Mouse (Mus musculus): ENCODE measurements at regions not wholly inside any gene's neighbourhood (a gene's known extent, or its start where the extent isn't known, plus 50 kb on each side); places are given as distances from the start of the nearest gene placed in this dataset.

- Histone ChIP-seq H3K36me3 (ENCODE audit: control insufficient read depth, insufficient read depth, low read length) (no peaks in the 10 kb centered on the region), H3K27ac (ENCODE audit: low read depth, low read length) (no peak overlapping the region), H3K9me3 (replicated peaks; ENCODE audit: control insufficient read depth, low read length) (no peaks in the 10 kb centered on the region), H3K27me3 (replicated peaks; ENCODE audit: control insufficient read depth, insufficient read depth, low read length) (no peaks in the 10 kb centered on the region), H3K4me3 (ENCODE audit: low read depth, low read length) (no peak overlapping the region), H3K9ac (ENCODE audit: low read length) (no peak overlapping the region), H3K4me2 (ENCODE audit: low read length) (no peak overlapping the region), H3K4me1 (ENCODE audit: control insufficient read depth, insufficient read depth, low read length) (no peaks in the 10 kb centered on the region)
- DNase-seq (ENCODE audit: low spot score) = no peak
- WGBS = 97% methylated on average over 6 of the region's 6 CpGs
- ATAC-seq = no peak
Observed at GRCm38 (mm10) chr17:44364494-44364893, 176.1 kb downstream of the Clic5 start.

GRCm38 (mm10) chr17:44366438-44366837 is 178.1 kb downstream of the Clic5 start:
- Histone ChIP-seq H3K4me1 (ENCODE audit: control insufficient read depth, insufficient read depth, low read length) (no peaks in the 10 kb centered on the region), H3K27me3 (replicated peaks; ENCODE audit: control insufficient read depth, insufficient read depth, low read length) (no peaks in the 10 kb centered on the region), H3K27ac (ENCODE audit: low read depth, low read length) (no peak overlapping the region), H3K36me3 (ENCODE audit: control insufficient read depth, insufficient read depth, low read length) (no peaks in the 10 kb centered on the region), H3K4me3 (ENCODE audit: low read depth, low read length) (no peak overlapping the region), H3K4me2 (ENCODE audit: low read length) (no peak overlapping the region), H3K9ac (ENCODE audit: low read length) (no peak overlapping the region), H3K9me3 (replicated peaks; ENCODE audit: control insufficient read depth, low read length) (no peaks in the 10 kb centered on the region)
- DNase-seq (ENCODE audit: low spot score) (no peak), ATAC-seq (no peak)
- 78% methylated on average over 8 of the region's 8 CpGs for WGBS

- H3K9ac ChIP-seq (ENCODE audit: low read length) = no peak overlapping the region
- ATAC-seq = no peak
- no peaks in the 10 kb centered on the region for H3K36me3 ChIP-seq (ENCODE audit: control insufficient read depth, insufficient read depth, low read length)
- no peak overlapping the region for H3K4me2 ChIP-seq (ENCODE audit: low read length)
- no peak overlapping the region for H3K27ac ChIP-seq (ENCODE audit: low read depth, low read length)
- H3K4me1 ChIP-seq (ENCODE audit: control insufficient read depth, insufficient read depth, low read length) = no peaks in the 10 kb centered on the region
- no peak overlapping the region for H3K4me3 ChIP-seq (ENCODE audit: low read depth, low read length)
- WGBS = 52% methylated on average over 5 of the region's 5 CpGs
- no peak for DNase-seq (ENCODE audit: low spot score)
- H3K9me3 ChIP-seq (replicated peaks; ENCODE audit: control insufficient read depth, low read length) = no peaks in the 10 kb centered on the region
- H3K27me3 ChIP-seq (replicated peaks; ENCODE audit: control insufficient read depth, insufficient read depth, low read length) = no peaks in the 10 kb centered on the region
Observed at GRCm38 (mm10) chr17:44367561-44367960, 179.2 kb downstream of the Clic5 start.

GRCm38 (mm10) chr17:44370966-44371465 is 182.6 kb downstream of the Clic5 start:
- H3K9ac ChIP-seq (ENCODE audit: low read length) = no peak overlapping the region
- no peak overlapping the region for H3K4me2 ChIP-seq (ENCODE audit: low read length)
- DNase-seq (ENCODE audit: low spot score) = no peak
- no peaks in the 10 kb centered on the region for H3K4me1 ChIP-seq (ENCODE audit: control insufficient read depth, insufficient read depth, low read length)
- no peak overlapping the region for H3K4me3 ChIP-seq (ENCODE audit: low read depth, low read length)
- no peak for ATAC-seq
- H3K9me3 ChIP-seq (replicated peaks; ENCODE audit: control insufficient read depth, low read length) = no peaks in the 10 kb centered on the region
- no peaks in the 10 kb centered on the region for H3K27me3 ChIP-seq (replicated peaks; ENCODE audit: control insufficient read depth, insufficient read depth, low read length)
- H3K27ac ChIP-seq (ENCODE audit: low read depth, low read length) = no peak overlapping the region
- WGBS = 94% methylated on average over 3 of the region's 3 CpGs
- H3K36me3 ChIP-seq (ENCODE audit: control insufficient read depth, insufficient read depth, low read length) = no peaks in the 10 kb centered on the region

GRCm38 (mm10) chr17:44371620-44372019 is 183.2 kb downstream of the Clic5 start:
- H3K4me2 ChIP-seq (ENCODE audit: low read length) = no peak overlapping the region
- H3K9me3 ChIP-seq (replicated peaks; ENCODE audit: control insufficient read depth, low read length) = no peaks in the 10 kb centered on the region
- H3K36me3 ChIP-seq (ENCODE audit: control insufficient read depth, insufficient read depth, low read length) = no peaks in the 10 kb centered on the region
- H3K4me3 ChIP-seq (ENCODE audit: low read depth, low read length) = no peak overlapping the region
- ATAC-seq (no peak), DNase-seq (ENCODE audit: low spot score) (no peak)
- H3K9ac ChIP-seq (ENCODE audit: low read length) = no peak overlapping the region
- WGBS = 55% methylated on average over 3 of the region's 3 CpGs
- H3K27me3 ChIP-seq (replicated peaks; ENCODE audit: control insufficient read depth, insufficient read depth, low read length) = no peaks in the 10 kb centered on the region
- no peaks in the 10 kb centered on the region for H3K4me1 ChIP-seq (ENCODE audit: control insufficient read depth, insufficient read depth, low read length)
- no peak overlapping the region for H3K27ac ChIP-seq (ENCODE audit: low read depth, low read length)

GRCm38 (mm10) chr17:44373744-44374456 is 185.5 kb downstream of the Clic5 start:
- Histone ChIP-seq H3K4me3 (ENCODE audit: low read depth, low read length) (no peak overlapping the region), H3K27me3 (replicated peaks; ENCODE audit: control insufficient read depth, insufficient read depth, low read length) (no peaks in the 10 kb centered on the region), H3K9ac (ENCODE audit: low read length) (no peak overlapping the region), H3K4me1 (ENCODE audit: control insufficient read depth, insufficient read depth, low read length) (no peaks in the 10 kb centered on the region), H3K27ac (ENCODE audit: low read depth, low read length) (no peak overlapping the region), H3K4me2 (ENCODE audit: low read length) (no peak overlapping the region), H3K9me3 (replicated peaks; ENCODE audit: control insufficient read depth, low read length) (no peaks in the 10 kb centered on the region), H3K36me3 (ENCODE audit: control insufficient read depth, insufficient read depth, low read length) (no peaks in the 10 kb centered on the region)
- 77% methylated on average over 8 of the region's 8 CpGs for WGBS
- ATAC-seq = no peak
- DNase-seq (ENCODE audit: low spot score) = peak; percentile 34

GRCm38 (mm10) chr17:44378391-44378790 is 190.0 kb downstream of the Clic5 start:
- no peak overlapping the region for H3K4me2 ChIP-seq (ENCODE audit: low read length)
- ATAC-seq (no peak), DNase-seq (ENCODE audit: low spot score) (peak; percentile 7)
- no peaks in the 10 kb centered on the region for H3K4me1 ChIP-seq (ENCODE audit: control insufficient read depth, insufficient read depth, low read length)
- H3K9ac ChIP-seq (ENCODE audit: low read length) = no peak overlapping the region
- no peak overlapping the region for H3K4me3 ChIP-seq (ENCODE audit: low read depth, low read length)
- H3K9me3 ChIP-seq (replicated peaks; ENCODE audit: control insufficient read depth, low read length) = no peaks in the 10 kb centered on the region
- no peaks in the 10 kb centered on the region for H3K27me3 ChIP-seq (replicated peaks; ENCODE audit: control insufficient read depth, insufficient read depth, low read length)
- no peak overlapping the region for H3K27ac ChIP-seq (ENCODE audit: low read depth, low read length)
- H3K36me3 ChIP-seq (ENCODE audit: control insufficient read depth, insufficient read depth, low read length) = no peaks in the 10 kb centered on the region
- WGBS = 64% methylated on average over 7 of the region's 7 CpGs

- H3K4me2 ChIP-seq (ENCODE audit: low read length) = no peak overlapping the region
- H3K4me3 ChIP-seq (ENCODE audit: low read depth, low read length) = no peak overlapping the region
- H3K9ac ChIP-seq (ENCODE audit: low read length) = no peak overlapping the region
- no peaks in the 10 kb centered on the region for H3K36me3 ChIP-seq (ENCODE audit: control insufficient read depth, insufficient read depth, low read length)
- DNase-seq (ENCODE audit: low spot score) (no peak), ATAC-seq (no peak)
- 97% methylated on average over 2 of the region's 2 CpGs for WGBS
- no peak overlapping the region for H3K27ac ChIP-seq (ENCODE audit: low read depth, low read length)
- H3K4me1 ChIP-seq (ENCODE audit: control insufficient read depth, insufficient read depth, low read length) = no peaks in the 10 kb centered on the region
- peaks cover 5% of the 10 kb centered on the region; the same call in 1 of the 2 replicates for H3K27me3 ChIP-seq (replicated peaks; ENCODE audit: control insufficient read depth, insufficient read depth, low read length)
- H3K9me3 ChIP-seq (replicated peaks; ENCODE audit: control insufficient read depth, low read length) = no peaks in the 10 kb centered on the region
Observed at GRCm38 (mm10) chr17:44388916-44389315, 200.5 kb downstream of the Clic5 start.

GRCm38 (mm10) chr17:44397829-44398228 is 209.4 kb downstream of the Clic5 start:
- H3K4me1 ChIP-seq (ENCODE audit: control insufficient read depth, insufficient read depth, low read length) = no peaks in the 10 kb centered on the region
- H3K36me3 ChIP-seq (ENCODE audit: control insufficient read depth, insufficient read depth, low read length) = no peaks in the 10 kb centered on the region
- H3K4me3 ChIP-seq (ENCODE audit: low read depth, low read length) = no peak overlapping the region
- WGBS = 4% methylated on average over 5 of the region's 5 CpGs
- DNase-seq (ENCODE audit: low spot score) (peak; percentile 83), ATAC-seq (peak; percentile 72)
- no peaks in the 10 kb centered on the region for H3K9me3 ChIP-seq (replicated peaks; ENCODE audit: control insufficient read depth, low read length)
- peaks cover 55% of the 10 kb centered on the region for H3K27me3 ChIP-seq (replicated peaks; ENCODE audit: control insufficient read depth, insufficient read depth, low read length)
- H3K9ac ChIP-seq (ENCODE audit: low read length) = no peak overlapping the region
- H3K4me2 ChIP-seq (ENCODE audit: low read length) = no peak overlapping the region
- H3K27ac ChIP-seq (ENCODE audit: low read depth, low read length) = no peak overlapping the region
